Mouse (Mus musculus): ENCODE measurements around the gene Gjb3.

- TF ChIP-seq POLR2A (IDR thresholded peaks at IDR 0.05; ENCODE audit: borderline replicate concordance, control insufficient read depth, low read depth, low read length), result no peak
- TF ChIP-seq CTCF (IDR thresholded peaks at IDR 0.05; ENCODE audit: control insufficient read depth, insufficient read depth, low read length), result no peak
Measured at GRCm38 (mm10) chr4:127329751-127330150, 893 bp downstream of the Gjb3 start.
